ENCODE assay signal across 8 mouse cellular contexts in genomic region chr14:59625158-59625805, GRCm38 (mm10). TPM values are rescaled to one million over a fixed set of nuclear protein-coding genes. Genes with fewer than 3 reads are reported as not detected.
DNase-seq lines count a peak whose midpoint lies in the region; ATAC-seq lines count a peak whose summit lies in the region.

Gene Shisa2 (plus strand): TSS chr14:59625308.

- peak within 1 kb of the TSS; percentile 84 for H3K4me3 ChIP-seq in forebrain, embryonic 13.5 days
- peak within 1 kb of the TSS; percentile 71 for H3K4me3 ChIP-seq in heart, embryonic 15.5 days
- peak within 1 kb of the TSS; percentile 53 for H3K4me3 ChIP-seq in liver, embryonic 13.5 days (replicated peaks)
- H3K4me3 ChIP-seq in neural tube, embryonic 11.5 days (ENCODE audit: low read depth, low read length): peak within 1 kb of the TSS; percentile 66

- under 1% methylated on average over 57 of the region's 65 CpGs for WGBS in forebrain, embryonic 13.5 days
- under 1% methylated on average over 59 of the region's 65 CpGs for WGBS in heart, embryonic 15.5 days
- 1% methylated on average over 63 of the region's 65 CpGs for WGBS in liver, embryonic 13.5 days (ENCODE audit: insufficient replicate concordance)
- under 1% methylated on average over 63 of the region's 65 CpGs for WGBS in neural tube, embryonic 11.5 days

- peaks cover 9% of the 10 kb centered on the region for H3K36me3 ChIP-seq in forebrain, embryonic 13.5 days (ENCODE audit: poor library complexity, severe bottlenecking)
- no peaks in the 10 kb centered on the region for H3K36me3 ChIP-seq in heart, embryonic 15.5 days
- no peaks in the 10 kb centered on the region for H3K36me3 ChIP-seq in liver, embryonic 13.5 days
- no peaks in the 10 kb centered on the region for H3K36me3 ChIP-seq in neural tube, embryonic 11.5 days (ENCODE audit: control insufficient read depth, insufficient read depth, low read length)

- ATAC-seq in cerebellum, adult (ENCODE audit: insufficient number of reproducible peaks, low FRiP score, low TSS enrichment): peak; percentile 49; the same call in 1 of the 2 replicates
- ATAC-seq in forebrain, embryonic 13.5 days: peak; percentile 85
- ATAC-seq in heart, embryonic 15.5 days (replicated peaks; ENCODE audit: insufficient number of reproducible peaks, insufficient read depth, low FRiP score, low read depth): peak; percentile 87
- ATAC-seq in liver, embryonic 13.5 days (ENCODE audit: low read depth): peak; percentile 59
- ATAC-seq in neural tube, embryonic 11.5 days (ENCODE audit: insufficient read depth, low FRiP score, low TSS enrichment): peak; percentile 88

- H3K27ac ChIP-seq in forebrain, embryonic 13.5 days: peak within 1 kb of the TSS; percentile 92
- peak within 1 kb of the TSS; percentile 83 for H3K27ac ChIP-seq in heart, embryonic 15.5 days
- H3K27ac ChIP-seq in liver, embryonic 13.5 days: no peak within 1 kb of the TSS
- peak within 1 kb of the TSS; percentile 80 for H3K27ac ChIP-seq in neural tube, embryonic 11.5 days (ENCODE audit: low read depth, low read length)

- H3K9ac ChIP-seq in forebrain, embryonic 13.5 days: peak within 1 kb of the TSS; percentile 93
- peak within 1 kb of the TSS; percentile 63 for H3K9ac ChIP-seq in heart, embryonic 15.5 days
- H3K9ac ChIP-seq in liver, embryonic 13.5 days: peak within 1 kb of the TSS; percentile 29
- peak within 1 kb of the TSS; percentile 64 for H3K9ac ChIP-seq in neural tube, embryonic 11.5 days (ENCODE audit: low read length)

- H3K4me1 ChIP-seq in forebrain, embryonic 13.5 days: peaks cover 48% of the 10 kb centered on the region
- H3K4me1 ChIP-seq in heart, embryonic 15.5 days (replicated peaks): peaks cover 17% of the 10 kb centered on the region
- 0 out of 2 replicates have a peak, but pooled peaks cover 4% of the 10 kb centered on the region for H3K4me1 ChIP-seq in liver, embryonic 13.5 days (replicated peaks)
- H3K4me1 ChIP-seq in neural tube, embryonic 11.5 days (ENCODE audit: control insufficient read depth, insufficient read depth, low read length): peaks cover 7% of the 10 kb centered on the region; the same call in 1 of the 2 replicates

- DNase-seq in cerebellum, adult 9-10 months: no peak
- peak; percentile 88 for DNase-seq in kidney, postnatal 14 days
- DNase-seq in liver, embryonic 13.5 days: peak; percentile 19
- DNase-seq in neural tube, embryonic 11.5 days (ENCODE audit: low spot score): peak; percentile 89
- DNase-seq in testis, postnatal 10 days (ENCODE audit: low spot score): peak; percentile 87

- peak within 1 kb of the TSS; percentile 77 for H3K4me2 ChIP-seq in forebrain, embryonic 13.5 days
- H3K4me2 ChIP-seq in heart, embryonic 15.5 days: peak within 1 kb of the TSS; percentile 95
- peak within 1 kb of the TSS; percentile 65 for H3K4me2 ChIP-seq in liver, embryonic 13.5 days
- H3K4me2 ChIP-seq in neural tube, embryonic 11.5 days (ENCODE audit: low read depth): peak within 1 kb of the TSS; percentile 73

- no peaks in the 10 kb centered on the region for H3K9me3 ChIP-seq in forebrain, embryonic 13.5 days (replicated peaks)
- H3K9me3 ChIP-seq in heart, embryonic 15.5 days (replicated peaks): no peaks in the 10 kb centered on the region
- no peaks in the 10 kb centered on the region for H3K9me3 ChIP-seq in liver, embryonic 13.5 days (replicated peaks)
- H3K9me3 ChIP-seq in neural tube, embryonic 11.5 days (ENCODE audit: control insufficient read depth, low read length): no peaks in the 10 kb centered on the region

- H3K27me3 ChIP-seq in forebrain, embryonic 13.5 days: peaks cover 7% of the 10 kb centered on the region; the same call in 1 of the 2 replicates
- H3K27me3 ChIP-seq in heart, embryonic 15.5 days: 0 out of 2 replicates have a peak, but pooled peaks cover 11% of the 10 kb centered on the region
- peaks cover 41% of the 10 kb centered on the region for H3K27me3 ChIP-seq in liver, embryonic 13.5 days
- H3K27me3 ChIP-seq in neural tube, embryonic 11.5 days (ENCODE audit: control insufficient read depth, insufficient read depth, low read length): peaks cover 8% of the 10 kb centered on the region; the same call in 1 of the 2 replicates

RNA-seq across cellular contexts. Expression of gene Shisa2, which starts in this region (rescaled TPM):
- polyA plus RNA-seq in forebrain, embryonic 13.5 days (2015; fragmentation: Nextera tagmentation; extraction: Ambion mirVana): 26.6 and 31.1 TPM in 2 replicates
- 8.6 and 17.4 TPM in 2 replicates for polyA plus RNA-seq in heart, embryonic 15.5 days (2015; fragmentation: Nextera tagmentation; extraction: Ambion mirVana)
- 0.83 and 0.90 TPM in 2 replicates for polyA plus RNA-seq in liver, embryonic 13.5 days (2015; fragmentation: Nextera tagmentation; extraction: Ambion mirVana)
- polyA plus RNA-seq in neural tube, embryonic 11.5 days (2014; fragmentation: Nextera tagmentation; extraction: Ambion mirVana): 28.9 and 33.1 TPM in 2 replicates

Comparison
In these comparisons a context has a peak if more than half of its experiments do, and no peak if none do; other contexts are left out.
1. Peak in DNase-seq, ATAC-seq, H3K4me3 ChIP-seq, H3K9ac ChIP-seq and H3K4me2 ChIP-seq in liver, embryonic 13.5 days; RNA of the gene not detected or under 1 TPM.
2. H3K9ac ChIP-seq: peak in every context shown above with its lines; median percentile 93 in forebrain, embryonic 13.5 days; 64 in neural tube, embryonic 11.5 days; 63 in heart, embryonic 15.5 days; 29 in liver, embryonic 13.5 days.